ENCODE assay signal across 9 mouse cellular contexts in the genomic region with DNA sequence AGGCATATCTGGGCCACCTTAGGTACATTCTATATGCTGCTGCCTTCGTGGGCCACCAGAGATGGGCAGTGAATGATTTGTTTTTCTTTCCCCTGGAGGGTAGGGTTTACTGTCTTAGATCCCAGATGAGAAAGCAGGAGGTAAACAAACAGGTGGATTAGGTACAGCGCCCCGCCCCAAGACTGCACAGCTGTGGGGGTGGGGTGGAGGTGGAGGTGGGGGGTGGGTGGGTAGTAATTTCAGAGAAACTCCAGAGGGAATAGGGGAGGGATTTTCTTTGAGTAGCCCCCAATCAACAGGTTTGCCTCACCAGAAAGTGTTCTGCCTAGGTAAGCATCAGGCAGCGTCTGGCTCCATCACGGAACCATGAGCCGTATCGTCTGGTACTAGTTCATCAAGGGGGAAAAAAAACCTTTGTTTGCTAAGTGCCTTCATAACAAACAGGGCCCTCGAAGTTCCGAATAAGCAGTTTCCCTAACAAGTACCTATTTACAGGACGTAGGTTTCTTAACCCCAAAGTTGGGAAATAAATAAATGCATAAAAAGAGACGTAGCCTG. TPM values are rescaled to one million over a fixed set of nuclear protein-coding genes. Genes with fewer than 3 reads are reported as not detected.
DNase-seq lines count a peak whose midpoint lies in the region; ATAC-seq and TF ChIP-seq lines count a peak whose summit lies in the region.
"Had no signal": no experiment of that assay in that cellular context is flagged by ENCODE, and none has a peak within 500 bp of the region (broad histone marks: within the 10 kb centered on the region; RNA-seq: fewer than 3 reads in every experiment).

No protein-coding gene starts in this region.

- no peaks in the 10 kb centered on the region for H3K36me3 ChIP-seq in heart, embryonic 10.5 days
- no peaks in the 10 kb centered on the region for H3K36me3 ChIP-seq in ES-E14 (ENCODE audit: control insufficient read depth, insufficient read depth, low read length, poor library complexity, severe bottlenecking)
- no peaks in the 10 kb centered on the region for H3K36me3 ChIP-seq in intestine, embryonic 14.5 days (ENCODE audit: control insufficient read depth, insufficient read depth, low read length)
- H3K36me3 ChIP-seq in midbrain, embryonic 12.5 days = no peaks in the 10 kb centered on the region
- H3K36me3 ChIP-seq: G1E had no signal

- H3K27me3 ChIP-seq in heart, embryonic 10.5 days (ENCODE audit: insufficient read depth, poor library complexity, severe bottlenecking) = peaks cover 34% of the 10 kb centered on the region
- H3K27me3 ChIP-seq in intestine, embryonic 14.5 days (replicated peaks; ENCODE audit: control insufficient read depth, insufficient read depth, low read length) = peaks cover 17% of the 10 kb centered on the region
- H3K27me3 ChIP-seq in midbrain, embryonic 12.5 days = peaks cover 29% of the 10 kb centered on the region

- in situ Hi-C loops in ES-E14 (cut with MboI; ENCODE audit: low sequenced_read_pairs in 2 of 2, unreplicated experiment in 2 of 2) = no loop called here

- H3K4me1 ChIP-seq in heart, embryonic 10.5 days = peaks cover 11% of the 10 kb centered on the region
- peaks cover 3 to 14% of the 10 kb centered on the region in 2 experiments; a peak in 2 of 4 replicates for H3K4me1 ChIP-seq in ES-E14 (ENCODE audit: control insufficient read depth in 2 of 2, insufficient read depth in 2 of 2, low read length in 2 of 2, poor library complexity in 1 of 2)
- no peaks in the 10 kb centered on the region; the same call in 1 of the 2 replicates for H3K4me1 ChIP-seq in intestine, embryonic 14.5 days (replicated peaks; ENCODE audit: control insufficient read depth, insufficient read depth, low read length)
- peaks cover 8% of the 10 kb centered on the region for H3K4me1 ChIP-seq in midbrain, embryonic 12.5 days

- peak overlapping the region; percentile 92 for H3K4me3 ChIP-seq in heart, embryonic 10.5 days
- peak overlapping the region; percentile 78 to 94; a peak in 3 of 4 replicates for H3K4me3 ChIP-seq in ES-E14 (ENCODE audit: insufficient read depth in 1 of 2, low read depth in 1 of 2, low read length in 2 of 2, poor library complexity in 1 of 2, severe bottlenecking in 1 of 2)
- H3K4me3 ChIP-seq in intestine, embryonic 14.5 days (ENCODE audit: low read depth, low read length) = peak overlapping the region; percentile 70
- peak overlapping the region; percentile 77 for H3K4me3 ChIP-seq in midbrain, embryonic 12.5 days

- intact Hi-C loops in heart, postnatal 14 days (cut with DNase I) = no loop called here

- ATAC-seq in intestine, embryonic 14.5 days (replicated peaks; ENCODE audit: low FRiP score, low TSS enrichment, low read depth) = no peak
- peak; percentile 7; the same call in 1 of the 2 replicates for ATAC-seq in midbrain, embryonic 12.5 days (ENCODE audit: low FRiP score, low read depth)
- ATAC-seq in erythroid progenitor cell, adult 5-6 weeks (replicated peaks; ENCODE audit: low FRiP score, poor library complexity, severe bottlenecking) = no peak

- WGBS in heart, embryonic 10.5 days = 20% methylated on average over 11 of the region's 11 CpGs
- 11% methylated on average over 11 of the region's 11 CpGs for WGBS in intestine, embryonic 14.5 days
- 12% methylated on average over 11 of the region's 11 CpGs for WGBS in midbrain, embryonic 12.5 days

- H3K9ac ChIP-seq in ES-E14 (ENCODE audit: insufficient read depth, low read depth, low read length, poor library complexity, severe bottlenecking) = no peak overlapping the region
- H3K9ac ChIP-seq in intestine, embryonic 14.5 days (ENCODE audit: low read length) = no peak overlapping the region
- peak overlapping the region; percentile 79; the same call in 1 of the 2 replicates for H3K9ac ChIP-seq in midbrain, embryonic 12.5 days (replicated peaks)

- H3K9me3 ChIP-seq in heart, embryonic 10.5 days = no peaks in the 10 kb centered on the region
- no peaks in the 10 kb centered on the region for H3K9me3 ChIP-seq in ES-E14 (ENCODE audit: control insufficient read depth, insufficient read depth, low read depth, low read length)
- H3K9me3 ChIP-seq in intestine, embryonic 14.5 days (ENCODE audit: control insufficient read depth, low read length) = no peaks in the 10 kb centered on the region
- no peaks in the 10 kb centered on the region; the same call in 1 of the 2 replicates for H3K9me3 ChIP-seq in midbrain, embryonic 12.5 days

- DNase-seq in heart, embryonic 10.5 days (ENCODE audit: low spot score) = no peak
- DNase-seq in heart, postnatal 14 days = no peak
- no peak for DNase-seq in ES-E14 (ENCODE audit: low read depth, low spot score)
- no peak for DNase-seq in intestine, embryonic 14.5 days (ENCODE audit: low spot score)
- no peak for DNase-seq in frontal cortex, postnatal 36 days (ENCODE audit: low spot score in 2 of 2)
- DNase-seq in spleen, postnatal 4 days (ENCODE audit: low spot score in 2 of 2) = no peak

- H3K27ac ChIP-seq in heart, embryonic 10.5 days = peak overlapping the region; percentile 87; the same call in 1 of the 2 replicates
- H3K27ac ChIP-seq in ES-E14 (ENCODE audit: insufficient read depth, low read depth, low read length, poor library complexity, severe bottlenecking) = no peak overlapping the region
- H3K27ac ChIP-seq in intestine, embryonic 14.5 days (ENCODE audit: low read depth) = no peak overlapping the region
- H3K27ac ChIP-seq in midbrain, embryonic 12.5 days (replicated peaks) = no peak overlapping the region

- H3K4me2 ChIP-seq in intestine, embryonic 14.5 days (ENCODE audit: low read length) = peak overlapping the region; percentile 66
- peak overlapping the region; percentile 98 for H3K4me2 ChIP-seq in midbrain, embryonic 12.5 days (replicated peaks)

TF ChIP-seq in ES-E14, 5 proteins besides CTCF, POLR2A, EP300 and RAD21:
- TF ChIP-seq ZC3H11A (IDR thresholded peaks at IDR 0.05; ENCODE audit: borderline replicate concordance, low read depth, low read length) (no peak), MAFK (IDR thresholded peaks at IDR 0.05; ENCODE audit: insufficient read depth, low read depth, low read length) (no peak), CHD2 (IDR thresholded peaks at IDR 0.05; ENCODE audit: low read depth, low read length) (no peak), ZNF384 (IDR thresholded peaks at IDR 0.05; ENCODE audit: low read depth, low read length) (no peak), HCFC1 (IDR thresholded peaks at IDR 0.05; ENCODE audit: borderline replicate concordance, insufficient read depth, low read length) (no peak)
TF ChIP-seq in ES-E14: peak in this region for 0.

RNA-seq across cellular contexts. Expression of a gene that starts 1.1 kb away (rescaled TPM):
- 20.2 and 38.4 TPM in 2 replicates for polyA plus RNA-seq in heart, embryonic 10.5 days (2016; fragmentation: Nextera tagmentation; extraction: Ambion mirVana)
- total RNA-seq in heart, postnatal 14 days (2021) = 100 to 1,000 TPM; 159 to 163 TPM
- total RNA-seq in ES-E14 (2012; rRNA removed) = 5.8 and 7.1 TPM in 2 replicates
- 8.0 and 8.5 TPM in 2 replicates for polyA plus RNA-seq in intestine, embryonic 14.5 days (2014; fragmentation: Nextera tagmentation; extraction: Ambion mirVana)
- polyA plus RNA-seq in midbrain, embryonic 12.5 days (2016; fragmentation: Nextera tagmentation; extraction: Ambion mirVana) = 3.3 and 4.4 TPM in 2 replicates
- total RNA-seq in erythroid progenitor cell, adult 5-6 weeks (2015; ENCODE audit: low replicate concordance) = 17.3 and 25.6 TPM in 2 replicates
- total RNA-seq in erythroid progenitor cell, adult 5-6 weeks (2017; ENCODE audit: low replicate concordance) = 9.4 and 13.4 TPM in 2 replicates
- polyA plus RNA-seq: G1E had no signal

Comparison
In these comparisons a context has a peak if more than half of its experiments do, and no peak if none do; other contexts are left out.
1. RNA of a gene that starts 1.1 kb away (total RNA-seq): 159 to 163 TPM in heart, postnatal 14 days; 9.4 to 25.6 TPM in erythroid progenitor cell, adult 5-6 weeks and 5.8 to 7.1 TPM in ES-E14; every median in the first group is over 4 times any median in the second.
2. Peak in every context shown above with its lines, with median percentiles within 50 percentile points of each other: H3K4me3 ChIP-seq.